8 mouse cellular contexts compared by ENCODE assay signal in genomic region chr14:118713408-118713807, GRCm38 (mm10). TPM values are rescaled to one million over a fixed set of nuclear protein-coding genes. Genes with fewer than 3 reads are reported as not detected.
DNase-seq lines count a peak whose midpoint lies in the region; ATAC-seq and TF ChIP-seq lines count a peak whose summit lies in the region.

No protein-coding gene starts in this region.

- peaks cover 17% of the 10 kb centered on the region for H3K4me1 ChIP-seq in embryonic facial prominence, embryonic 14.5 days (ENCODE audit: control insufficient read depth, insufficient read depth, low read length)
- H3K4me1 ChIP-seq in hindbrain, postnatal 0 days (ENCODE audit: insufficient read depth, low read length) = peaks cover 11% of the 10 kb centered on the region; the same call in 1 of the 2 replicates
- H3K4me1 ChIP-seq in liver, embryonic 16.5 days (ENCODE audit: control insufficient read depth, low read depth, low read length) = peaks cover 17% of the 10 kb centered on the region

- DNase-seq in left cerebral cortex, adult 2 months (ENCODE audit: extremely low spot score in 1 of 2, low spot score in 2 of 2) = no peak
- no peak for DNase-seq in left cerebral cortex, adult 8-10 months (ENCODE audit: low spot score in 2 of 2)
- DNase-seq in embryonic facial prominence, embryonic 14.5 days (ENCODE audit: low spot score) = peak; percentile 44
- peak; percentile 51 for DNase-seq in hindbrain, postnatal 0 days (ENCODE audit: low spot score)
- no peak for DNase-seq in layer of hippocampus, adult 9-10 months (ENCODE audit: low spot score)
- no peak for DNase-seq in right cerebral cortex, postnatal 4 days
- DNase-seq in natural killer cell, adult 2 months (ENCODE audit: low spot score in 2 of 2) = no peak

- no peaks in the 10 kb centered on the region for H3K9me3 ChIP-seq in embryonic facial prominence, embryonic 14.5 days (ENCODE audit: control insufficient read depth, low read length)
- no peaks in the 10 kb centered on the region for H3K9me3 ChIP-seq in hindbrain, postnatal 0 days (ENCODE audit: low read length)
- no peaks in the 10 kb centered on the region for H3K9me3 ChIP-seq in liver, embryonic 16.5 days (replicated peaks; ENCODE audit: control insufficient read depth, low read length)

- no peak; the same call in 1 of the 2 replicates for ATAC-seq in embryonic facial prominence, embryonic 14.5 days (ENCODE audit: low read depth)
- ATAC-seq in hindbrain, postnatal 0 days = peak; percentile 57
- ATAC-seq in liver, embryonic 16.5 days (ENCODE audit: low read depth) = no peak

- no peaks in the 10 kb centered on the region for H3K36me3 ChIP-seq in embryonic facial prominence, embryonic 14.5 days (ENCODE audit: control insufficient read depth, insufficient read depth, low read length)
- H3K36me3 ChIP-seq in hindbrain, postnatal 0 days (ENCODE audit: insufficient read depth, low read length) = no peaks in the 10 kb centered on the region
- H3K36me3 ChIP-seq in liver, embryonic 16.5 days (ENCODE audit: control insufficient read depth, insufficient read depth) = no peaks in the 10 kb centered on the region

- intact Hi-C loops in left cerebral cortex, adult 2 months (cut with DNase I) = no loop called here

- peaks cover 13% of the 10 kb centered on the region; the same call in 1 of the 2 replicates for H3K27me3 ChIP-seq in embryonic facial prominence, embryonic 14.5 days (replicated peaks; ENCODE audit: control insufficient read depth, insufficient read depth, low read length)
- no peaks in the 10 kb centered on the region for H3K27me3 ChIP-seq in hindbrain, postnatal 0 days (ENCODE audit: insufficient read depth, low read length)
- peaks cover 12% of the 10 kb centered on the region for H3K27me3 ChIP-seq in liver, embryonic 16.5 days (ENCODE audit: control insufficient read depth, insufficient read depth, low read depth, low read length)

- H3K9ac ChIP-seq in embryonic facial prominence, embryonic 14.5 days (ENCODE audit: low read depth, low read length) = peak overlapping the region; percentile 40; the same call in 1 of the 2 replicates
- peak overlapping the region; percentile 53 for H3K9ac ChIP-seq in hindbrain, postnatal 0 days (replicated peaks; ENCODE audit: low read length)
- H3K9ac ChIP-seq in liver, embryonic 16.5 days (ENCODE audit: low read depth, low read length) = no peak overlapping the region

- TF ChIP-seq CTCF in left cerebral cortex, adult 2 months (IDR thresholded peaks at IDR 0.05) = no peak
- TF ChIP-seq CTCF in hindbrain, postnatal 0 days (IDR thresholded peaks at IDR 0.05; ENCODE audit: low read depth) = no peak

- H3K4me2 ChIP-seq in embryonic facial prominence, embryonic 14.5 days (ENCODE audit: low read depth, low read length) = peak overlapping the region; percentile 60
- H3K4me2 ChIP-seq in hindbrain, postnatal 0 days (ENCODE audit: low read depth, low read length) = peak overlapping the region; percentile 68
- peak overlapping the region; percentile 54 for H3K4me2 ChIP-seq in liver, embryonic 16.5 days (ENCODE audit: low read depth, low read length)

- H3K4me3 ChIP-seq in left cerebral cortex, adult 2 months = peak overlapping the region; percentile 27; the same call in 1 of the 2 replicates
- peak overlapping the region; percentile 28 for H3K4me3 ChIP-seq in embryonic facial prominence, embryonic 14.5 days (ENCODE audit: low read depth, low read length)
- H3K4me3 ChIP-seq in hindbrain, postnatal 0 days (ENCODE audit: low read length) = peak overlapping the region; percentile 33
- peak overlapping the region; percentile 34 for H3K4me3 ChIP-seq in liver, embryonic 16.5 days (ENCODE audit: low read depth, low read length)

- H3K27ac ChIP-seq in left cerebral cortex, adult 2 months = no peak overlapping the region; the same call in 1 of the 2 replicates
- no peak overlapping the region for H3K27ac ChIP-seq in embryonic facial prominence, embryonic 14.5 days (replicated peaks; ENCODE audit: low read depth, low read length)
- H3K27ac ChIP-seq in hindbrain, postnatal 0 days = no peak overlapping the region
- no peak overlapping the region for H3K27ac ChIP-seq in liver, embryonic 16.5 days (ENCODE audit: low read length)

- WGBS in embryonic facial prominence, embryonic 14.5 days = 3% methylated on average over 18 of the region's 18 CpGs
- 2% methylated on average over 18 of the region's 18 CpGs for WGBS in hindbrain, postnatal 0 days
- WGBS in liver, embryonic 16.5 days (ENCODE audit: insufficient replicate concordance) = 5% methylated on average over 18 of the region's 18 CpGs

RNA-seq across cellular contexts. Expression of gene Abcc4, which starts 7.4 kb away (rescaled TPM):
- 10 to 100 TPM in 1 of 2 experiments, 1 to 10 TPM in 1; 9.5 to 11.0 TPM for total RNA-seq in left cerebral cortex, adult 2 months (2021)
- total RNA-seq in left cerebral cortex, adult 8-10 months (2022) = 10 to 100 TPM in 3 of 4 experiments, 1 to 10 TPM in 1; 9.7 to 10.8 (median 10.5) TPM
- polyA plus RNA-seq in embryonic facial prominence, embryonic 14.5 days (2014; fragmentation: Nextera tagmentation; extraction: Ambion mirVana) = 3.4 and 3.9 TPM in 2 replicates
- total RNA-seq in hindbrain, postnatal 0 days (2014; rRNA removed) = 4.3 and 4.8 TPM in 2 replicates
- polyA plus RNA-seq in hindbrain, postnatal 0 days (2015; fragmentation: Nextera tagmentation; extraction: Ambion mirVana) = 2.1 and 2.3 TPM in 2 replicates
- 1.7 and 2.3 TPM in 2 replicates for polyA plus RNA-seq in liver, embryonic 16.5 days (2015; fragmentation: Nextera tagmentation; extraction: Ambion mirVana)

Comparison
In these comparisons a context has a peak if more than half of its experiments do, and no peak if none do; other contexts are left out.
1. DNase-seq: peak in embryonic facial prominence, embryonic 14.5 days (single experiment) and hindbrain, postnatal 0 days (single experiment); none in left cerebral cortex, adult 2 months (0 of 2), left cerebral cortex, adult 8-10 months (0 of 2), layer of hippocampus, adult 9-10 months (single experiment), right cerebral cortex, postnatal 4 days (single experiment) and natural killer cell, adult 2 months (0 of 2).
2. Peak in every context shown above with its lines, with median percentiles within 50 percentile points of each other: H3K4me3 ChIP-seq and H3K4me2 ChIP-seq.